Mouse (Mus musculus): ENCODE measurements around the gene Txlnb.
"Not testable (repeated sequence)": the region's sequence is repeated elsewhere in the genome, so short reads cannot be mapped to it uniquely, and the experiment has no call there.

Txlnb gene

DNA sequence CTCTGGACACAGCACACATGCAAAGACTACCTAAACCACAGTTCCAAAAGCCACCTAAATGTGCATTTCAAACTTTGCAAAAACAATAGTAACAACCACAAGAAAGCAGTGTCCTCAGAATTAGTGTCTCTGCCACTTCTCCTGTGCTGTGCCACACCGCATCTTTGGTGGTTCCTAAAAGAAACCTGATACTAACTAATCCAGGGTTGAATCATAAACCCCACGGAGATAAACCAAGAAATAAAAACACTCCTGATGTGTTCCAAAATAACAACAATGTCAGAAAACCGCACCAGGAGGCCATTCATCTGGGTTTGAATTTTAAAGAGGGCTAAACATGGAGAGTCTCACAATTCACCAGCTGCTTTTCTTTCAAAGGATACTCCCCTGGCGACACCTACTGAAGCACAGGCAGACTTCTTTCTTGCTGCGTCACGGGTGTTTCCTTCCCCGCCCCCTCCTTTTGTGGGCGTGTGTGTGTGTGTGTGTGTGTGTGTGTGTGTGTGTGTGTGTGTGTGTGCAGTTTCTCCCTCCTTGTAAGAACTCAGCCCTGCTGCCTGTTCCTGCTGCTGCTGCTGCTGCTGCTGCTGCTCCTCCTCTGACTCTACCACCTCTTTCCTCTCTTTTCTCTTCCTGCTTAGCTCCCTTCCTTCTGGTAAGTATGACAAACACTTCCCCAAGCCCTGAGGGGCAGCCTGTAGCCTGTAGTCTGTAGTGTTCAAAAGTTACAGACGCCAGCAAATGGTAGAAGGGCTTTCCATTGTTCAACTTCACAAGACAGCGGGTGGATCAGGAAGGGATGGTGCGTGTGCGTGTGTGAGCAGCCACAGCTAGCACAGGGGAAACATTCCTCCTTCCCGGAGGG lies at the start of gene Txlnb:
Gene Txlnb (plus strand): TSS at position 460 of the 865 bp plus-strand sequence.
- ATAC-seq (ENCODE audit: low TSS enrichment): peak; percentile 96

DNA sequence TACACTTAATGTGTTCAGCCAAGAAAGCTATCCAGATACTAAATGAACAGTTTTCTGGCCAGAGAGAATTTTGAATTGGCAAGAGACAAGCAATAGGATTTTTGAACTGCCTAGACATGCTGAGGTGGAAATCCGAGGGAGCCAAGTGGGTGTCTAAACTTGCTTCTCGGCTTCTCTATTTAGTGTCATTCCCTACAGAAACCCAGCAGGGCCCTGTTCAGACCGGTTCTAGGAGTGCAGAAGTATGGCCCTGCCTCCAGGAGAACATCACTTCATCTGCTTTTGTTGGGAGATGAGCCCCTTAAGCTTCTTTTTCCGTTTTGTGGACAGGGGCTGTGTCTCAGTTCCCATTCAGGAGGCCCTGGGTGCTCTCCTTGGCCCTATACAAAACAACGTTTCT lies 43.5 kb upstream of the Txlnb start:
- no peak for ATAC-seq (ENCODE audit: low TSS enrichment)

DNA sequence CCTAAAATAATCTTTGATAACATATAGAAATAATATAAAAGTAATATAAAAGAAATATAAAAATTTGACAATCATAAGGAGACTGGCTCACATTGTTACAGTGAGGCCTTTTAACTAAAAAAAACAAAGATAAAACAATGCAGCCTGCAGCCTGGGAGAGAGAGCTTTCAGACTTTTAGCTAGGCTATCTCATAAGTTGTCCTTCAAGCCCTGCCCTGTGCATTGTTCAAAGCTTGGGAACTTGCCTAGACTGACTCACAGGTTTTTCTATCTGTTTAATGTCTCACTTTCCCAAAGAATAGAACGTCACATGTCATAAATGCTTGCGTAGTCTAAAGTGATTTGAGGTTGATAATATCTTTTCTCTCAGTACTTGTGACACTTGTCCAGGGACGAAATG lies 36.3 kb upstream of the Txlnb start:
- no peak for ATAC-seq (ENCODE audit: low TSS enrichment)

DNA sequence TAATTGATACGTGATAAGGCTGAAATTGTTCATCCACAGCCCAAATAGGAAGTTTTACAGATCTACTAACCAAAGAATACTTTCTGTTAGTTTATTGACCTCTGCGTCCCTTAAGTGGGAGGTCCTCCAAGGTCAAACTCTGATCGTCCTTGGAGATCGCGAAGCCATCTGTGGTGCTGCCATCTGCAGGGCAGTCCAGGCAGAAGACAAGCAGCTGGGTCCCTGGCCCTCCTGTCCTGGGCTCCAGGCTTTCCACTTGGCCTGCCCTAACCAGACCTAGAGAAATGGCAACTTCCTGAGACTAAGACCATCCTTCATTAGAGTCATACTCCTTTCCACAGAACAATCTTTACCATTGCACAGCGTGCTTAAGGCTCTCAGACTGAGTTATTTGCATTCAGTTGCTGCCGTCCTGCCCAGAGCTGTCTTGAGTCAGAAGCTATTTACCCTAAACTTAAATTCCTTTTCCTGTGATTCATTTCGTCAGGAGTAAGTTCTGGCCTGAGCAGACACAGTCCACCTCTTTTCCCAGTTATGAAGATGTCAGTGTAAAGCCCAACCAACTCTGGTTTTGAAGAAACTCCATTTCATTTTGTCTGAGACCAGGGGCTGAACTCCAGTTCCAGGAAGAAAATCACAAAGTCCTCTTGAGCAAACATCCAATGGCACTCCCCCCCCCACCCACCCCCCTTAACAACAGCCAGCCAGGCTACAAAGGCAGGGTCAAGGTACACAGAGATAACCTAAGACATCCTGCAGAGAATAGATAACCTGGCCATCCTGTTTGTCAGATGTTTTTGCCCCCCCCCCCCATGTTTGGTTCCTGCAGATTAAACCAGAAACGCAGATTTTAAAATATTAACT lies 35.0 kb upstream of the Txlnb start:
- ATAC-seq (ENCODE audit: low TSS enrichment): no peak

DNA sequence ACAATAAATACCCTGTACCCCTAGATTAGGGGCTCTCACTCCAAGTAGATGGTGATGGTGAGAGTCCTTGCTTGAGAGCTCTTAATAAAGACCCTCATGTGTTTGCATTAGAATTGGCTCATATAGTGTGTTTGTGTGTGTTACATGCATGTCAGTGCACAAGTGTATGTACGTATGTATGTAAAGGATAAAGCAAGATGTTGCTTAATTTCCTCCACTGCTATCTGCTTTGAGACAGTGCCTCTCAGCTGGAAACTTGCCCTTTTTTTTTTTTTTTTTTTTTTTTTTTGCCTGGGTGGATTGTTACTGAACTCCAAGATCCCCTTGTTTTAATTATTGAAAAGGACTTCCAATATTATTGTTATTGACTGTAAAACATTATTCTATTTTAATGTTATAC lies 34.4 kb upstream of the Txlnb start:
- ATAC-seq (ENCODE audit: low TSS enrichment): no peak

DNA sequence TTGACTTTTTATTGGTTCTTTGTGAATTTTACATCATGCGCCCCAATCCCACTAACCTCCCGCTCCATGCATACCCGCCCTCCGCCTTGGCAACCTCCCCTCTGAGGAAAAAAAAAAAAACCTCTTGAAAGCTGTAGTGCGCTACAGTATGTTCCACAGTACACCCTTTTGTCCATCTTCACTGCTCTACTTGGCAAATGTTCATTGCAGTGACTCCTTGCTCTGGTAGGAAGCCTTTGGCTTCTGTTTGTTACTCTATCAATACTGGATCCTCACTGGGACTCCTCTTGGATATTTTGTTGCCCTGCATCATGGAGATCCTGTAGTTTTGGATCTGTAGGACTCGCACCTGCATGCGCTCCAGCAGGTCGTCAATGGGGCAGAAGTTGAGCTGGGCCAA lies 33.1 kb upstream of the Txlnb start:
- ATAC-seq (ENCODE audit: low TSS enrichment): no peak

DNA sequence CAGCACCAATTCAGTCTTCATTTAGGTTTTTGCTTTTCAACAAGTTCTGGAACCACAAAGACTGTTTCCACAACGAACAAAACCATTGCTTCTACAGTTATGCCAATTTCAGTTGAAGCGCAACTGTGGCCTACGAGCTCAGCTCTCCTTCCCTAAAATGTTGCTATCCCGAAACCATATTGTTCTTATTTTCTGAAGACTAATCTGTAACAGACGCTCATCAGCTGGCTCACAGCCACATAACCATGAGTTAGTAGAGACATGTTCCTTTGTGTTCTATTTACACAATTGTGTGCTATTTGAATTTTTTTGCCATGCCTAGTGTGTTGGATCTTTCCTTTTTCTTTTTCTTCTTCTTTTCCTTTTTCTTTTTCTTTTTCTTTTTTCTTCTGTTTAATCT lies 26.2 kb upstream of the Txlnb start:
- no peak for ATAC-seq (ENCODE audit: low TSS enrichment)

DNA sequence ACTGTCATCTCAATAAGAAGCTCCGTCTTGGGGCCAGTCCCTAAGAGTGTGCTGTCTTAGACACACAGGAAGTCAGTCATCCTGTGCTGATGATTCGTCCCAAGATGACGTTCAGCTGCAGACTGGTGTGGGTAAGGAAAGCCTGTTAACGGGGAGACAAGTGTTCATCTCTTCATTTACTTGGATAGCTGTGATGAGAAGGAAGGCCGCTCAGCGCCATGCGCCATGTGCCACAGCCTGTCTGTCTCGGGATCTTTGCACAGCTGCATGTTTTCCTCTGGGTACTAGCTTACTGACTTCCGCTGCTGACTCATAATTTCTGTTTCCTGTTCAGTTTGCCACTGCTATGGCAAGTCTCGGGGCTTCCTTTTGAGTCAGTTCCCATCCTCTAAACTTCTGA lies 23.7 kb upstream of the Txlnb start:
- ATAC-seq (ENCODE audit: low TSS enrichment): no peak

DNA sequence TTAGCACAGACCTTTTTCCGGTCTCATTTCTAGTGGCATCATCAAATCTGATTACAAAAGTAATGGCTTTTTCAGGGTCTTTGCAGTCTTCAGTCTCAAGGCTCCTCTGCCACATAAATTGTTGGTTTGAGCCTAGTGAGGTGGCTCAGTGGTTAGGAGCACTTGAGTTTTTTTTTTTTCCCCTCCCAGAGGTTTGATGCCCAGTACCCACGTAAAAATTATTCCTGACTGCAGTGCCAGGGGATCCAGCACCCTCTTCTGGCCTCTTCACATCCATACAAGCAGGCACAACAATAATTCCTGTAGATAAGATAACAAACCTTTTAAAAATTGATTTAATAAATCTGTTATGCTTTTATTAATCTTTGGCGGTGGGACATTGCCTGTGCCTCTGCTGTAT lies 21.7 kb upstream of the Txlnb start:
- no peak for ATAC-seq (ENCODE audit: low TSS enrichment)

DNA sequence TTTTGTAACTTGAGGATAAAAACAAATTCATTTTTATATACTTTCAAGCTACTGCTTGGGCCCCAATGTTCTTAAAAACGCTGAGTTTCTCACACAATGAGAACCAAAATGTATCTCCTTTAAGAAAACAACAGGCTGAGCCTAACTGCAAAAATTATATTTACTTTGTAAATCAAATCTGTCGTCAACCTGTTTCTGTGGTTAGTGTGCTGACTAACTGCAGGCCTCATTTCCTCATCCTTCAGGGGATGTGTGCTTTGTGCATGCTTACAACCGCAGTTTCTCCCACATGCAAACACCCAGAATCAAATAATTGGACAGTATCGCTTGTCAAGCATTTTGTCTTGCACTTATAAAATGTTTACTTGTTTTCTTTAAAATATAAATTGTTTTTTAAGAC lies 20.9 kb upstream of the Txlnb start:
- ATAC-seq (ENCODE audit: low TSS enrichment): no peak

DNA sequence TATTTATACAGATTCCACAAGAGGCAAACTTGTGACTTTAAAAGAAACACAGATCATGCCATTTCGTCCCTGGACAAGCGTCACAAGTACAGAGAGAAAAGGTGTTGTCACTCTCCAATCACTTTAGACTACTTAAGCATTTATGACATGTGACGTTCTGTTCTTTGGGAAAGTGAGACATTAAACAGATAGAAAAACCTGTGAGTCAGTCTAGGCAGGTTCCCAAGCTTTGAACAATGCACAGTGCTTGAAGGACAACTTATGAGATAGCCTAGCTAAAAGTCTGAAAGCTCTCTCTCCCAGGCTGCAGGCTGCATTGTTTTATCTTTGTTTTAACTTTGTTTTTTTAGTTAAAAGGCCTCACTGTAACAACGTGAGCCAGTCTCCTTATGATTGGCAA lies 19.3 kb upstream of the Txlnb start:
- ATAC-seq (ENCODE audit: low TSS enrichment): not testable (repeated sequence)

DNA sequence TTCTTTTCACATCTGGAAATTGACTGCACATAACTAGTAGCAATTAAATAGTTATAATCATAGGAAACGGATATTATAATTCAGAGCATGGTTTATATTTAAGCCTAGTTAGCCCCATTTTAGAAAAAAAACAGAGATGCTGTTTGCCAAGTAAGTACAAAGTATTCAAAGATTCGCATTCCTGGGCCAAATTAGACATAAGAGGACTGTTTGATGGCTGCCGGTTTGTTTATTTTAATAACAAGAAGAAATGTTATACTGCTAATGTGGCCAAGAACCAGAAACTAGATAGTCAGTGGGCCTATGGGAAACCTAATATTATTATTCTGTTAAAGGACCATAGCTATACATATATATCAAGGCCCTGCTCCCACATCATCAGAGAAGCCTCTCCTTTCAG lies 9.3 kb upstream of the Txlnb start:
- no peak for ATAC-seq (ENCODE audit: low TSS enrichment)

DNA sequence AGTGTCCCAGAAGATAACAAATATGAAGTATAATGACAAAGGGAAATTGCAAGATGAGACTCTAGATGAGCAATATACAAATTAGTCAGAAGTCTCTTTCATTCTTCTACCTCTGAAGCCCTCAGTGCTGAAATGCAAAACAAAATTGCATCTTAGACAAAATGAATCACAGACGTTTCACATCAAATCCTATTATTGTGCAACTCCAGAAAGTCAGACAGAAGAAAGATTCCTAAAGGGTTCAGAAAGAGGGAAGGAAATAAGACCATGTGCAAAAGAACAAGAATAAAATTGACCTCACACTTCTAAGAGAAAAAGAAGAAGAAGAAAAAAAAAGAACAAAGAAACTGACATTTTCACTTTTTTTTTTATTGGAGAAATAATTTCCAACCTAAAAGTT lies 8.1 kb upstream of the Txlnb start:
- ATAC-seq (ENCODE audit: low TSS enrichment): no peak

DNA sequence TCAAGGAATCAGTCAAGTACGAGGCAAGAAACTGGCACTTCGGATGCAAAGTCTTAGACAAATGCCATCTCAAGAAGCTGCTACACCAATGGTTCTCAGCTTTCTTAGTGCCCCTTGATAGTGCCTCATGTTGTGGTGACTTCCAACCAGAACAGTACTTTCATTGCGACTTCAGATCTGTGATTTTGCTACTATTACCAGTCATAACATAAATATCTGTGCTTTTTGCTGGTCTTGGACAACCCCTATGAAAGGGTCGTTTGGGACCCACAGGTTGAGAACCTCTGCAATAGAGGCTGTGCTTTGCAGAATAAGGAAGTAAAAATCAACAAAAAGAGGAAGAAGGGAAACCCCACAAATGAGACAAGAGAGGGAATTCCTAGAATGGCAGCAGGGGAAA lies 7.7 kb upstream of the Txlnb start:
- ATAC-seq (ENCODE audit: low TSS enrichment): no peak

DNA sequence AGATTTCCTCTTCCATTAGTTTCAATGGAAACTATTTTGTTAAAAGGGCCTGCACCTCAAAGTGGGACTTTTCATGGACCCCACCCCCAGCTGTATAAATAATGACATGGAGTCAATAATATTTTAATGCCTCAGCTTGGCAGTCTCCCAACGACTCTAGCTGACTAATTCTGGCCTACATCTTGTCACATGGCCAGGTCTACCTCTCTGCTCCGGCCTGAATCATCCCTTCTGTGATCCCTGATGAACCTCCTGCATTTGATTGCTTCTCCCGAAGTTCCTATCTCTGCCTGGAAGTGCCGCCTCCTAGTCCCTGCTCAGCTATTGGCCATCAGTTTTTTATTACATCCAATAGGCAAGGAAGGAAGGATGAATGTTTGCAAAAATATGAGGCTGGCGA lies 2.1 kb upstream of the Txlnb start:
- no peak for ATAC-seq (ENCODE audit: low TSS enrichment)

DNA sequence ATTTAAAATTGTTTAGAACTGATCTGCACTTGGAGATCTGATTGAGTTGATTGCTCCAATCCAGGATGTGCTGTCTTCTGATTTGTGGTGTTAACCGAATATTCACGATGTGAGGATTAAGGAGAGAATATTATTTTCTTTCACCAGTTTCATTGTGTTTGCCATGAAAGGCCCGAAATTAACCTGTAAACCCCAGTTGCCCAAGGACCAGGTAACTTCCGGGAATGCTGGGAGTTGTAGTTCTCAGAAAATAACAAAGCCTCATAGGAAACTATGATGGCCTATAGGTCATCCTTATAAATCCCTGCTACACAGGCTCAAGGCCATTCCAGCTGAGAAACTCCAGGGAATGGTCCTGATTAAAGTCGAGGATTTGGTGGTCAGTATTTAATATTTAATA lies 1.6 kb upstream of the Txlnb start:
- ATAC-seq (ENCODE audit: low TSS enrichment): no peak

DNA sequence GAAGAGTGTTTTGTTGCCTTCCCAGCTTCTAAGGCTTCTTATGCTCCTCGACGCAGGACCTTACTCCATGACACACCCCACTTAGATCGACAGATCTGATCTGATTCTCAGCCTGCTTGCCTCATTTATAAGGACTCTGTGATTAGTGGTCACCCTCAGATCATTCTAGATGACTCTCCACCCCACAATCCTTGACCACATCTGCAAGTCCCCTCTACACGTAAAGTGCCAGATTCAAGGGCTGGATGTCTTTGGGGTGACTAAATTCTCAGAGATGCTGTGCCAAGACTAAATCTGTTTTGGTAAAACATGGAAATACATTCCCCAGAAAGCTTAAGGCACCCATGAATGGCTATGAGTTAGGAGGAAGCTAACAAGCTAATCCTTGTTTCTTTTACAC lies 799 bp upstream of the Txlnb start:
- no peak for ATAC-seq (ENCODE audit: low TSS enrichment)

DNA sequence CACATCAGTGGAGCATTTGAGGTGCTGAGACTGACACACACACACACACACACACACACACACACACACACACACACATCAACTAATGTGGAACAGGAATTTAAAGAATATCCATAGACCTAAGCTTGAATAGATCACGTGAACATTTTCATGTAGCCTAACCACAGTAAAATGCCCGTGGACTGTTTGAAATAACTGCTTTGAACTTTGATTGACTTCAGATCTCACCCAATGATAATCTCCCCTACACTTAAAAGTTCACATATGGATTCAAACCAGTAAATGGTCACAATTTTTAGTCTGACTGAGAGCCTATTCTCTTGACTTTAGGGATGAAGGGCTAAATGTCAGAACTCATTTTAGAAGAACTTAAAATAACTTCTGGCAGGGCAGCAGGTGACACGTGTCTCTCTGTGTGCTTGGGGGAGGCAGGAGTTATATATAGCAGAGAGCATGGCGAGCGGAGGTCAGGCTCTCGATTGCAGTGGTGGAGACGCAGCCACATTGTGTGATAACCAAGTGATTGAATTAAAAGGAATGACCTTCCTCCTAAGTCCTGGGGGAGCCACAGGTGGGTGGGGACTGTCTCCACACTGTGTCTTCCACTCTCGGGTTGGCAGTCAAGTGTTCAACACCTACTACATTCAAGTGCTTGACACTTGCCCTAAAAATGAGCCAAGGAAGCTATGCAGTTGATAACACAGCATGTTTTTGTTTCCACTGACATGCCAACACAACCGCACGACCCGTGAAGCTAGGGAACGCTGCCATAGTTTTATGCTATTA lies 1.0 kb downstream of the Txlnb start:
- ATAC-seq (ENCODE audit: low TSS enrichment): no peak

DNA sequence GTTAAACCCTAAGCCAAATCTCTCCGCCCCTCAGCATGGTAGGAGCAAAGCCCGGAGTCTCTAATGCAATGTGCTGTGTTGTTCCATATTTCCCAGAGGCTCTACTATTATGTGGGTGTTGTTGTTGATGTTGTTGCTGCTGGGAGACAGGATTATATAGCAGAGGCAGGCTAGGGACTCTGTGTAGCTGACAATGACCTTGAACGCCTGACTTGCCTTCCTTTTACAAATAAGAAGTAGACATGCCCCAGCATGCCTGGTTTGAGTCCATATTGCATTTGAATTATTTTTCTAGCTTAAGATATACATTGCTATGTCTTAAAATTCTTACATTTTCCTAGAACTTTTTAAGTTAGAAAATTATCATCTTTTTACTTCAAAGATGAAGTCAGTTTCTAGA lies 1.7 kb downstream of the Txlnb start:
- ATAC-seq (ENCODE audit: low TSS enrichment): no peak

DNA sequence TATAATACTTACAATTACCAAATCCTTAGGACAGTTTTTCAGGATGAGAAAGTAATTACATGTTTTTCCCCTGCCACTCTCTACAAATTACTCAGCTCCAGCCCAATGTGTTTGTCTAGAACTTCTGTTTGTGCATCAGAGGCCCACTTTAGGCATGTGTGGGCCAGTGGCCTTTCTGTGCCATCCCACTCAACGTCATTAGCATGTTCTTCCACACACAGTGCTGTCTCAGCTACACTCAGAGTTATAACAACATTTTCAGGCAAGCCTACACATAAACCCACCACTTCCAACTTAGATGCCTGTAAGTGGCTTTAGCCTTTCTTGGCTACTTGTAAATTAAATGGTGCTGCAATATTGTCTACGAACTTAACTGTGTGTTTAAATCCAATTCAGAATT lies 5.8 kb downstream of the Txlnb start:
- ATAC-seq (ENCODE audit: low TSS enrichment): peak; percentile 97

DNA sequence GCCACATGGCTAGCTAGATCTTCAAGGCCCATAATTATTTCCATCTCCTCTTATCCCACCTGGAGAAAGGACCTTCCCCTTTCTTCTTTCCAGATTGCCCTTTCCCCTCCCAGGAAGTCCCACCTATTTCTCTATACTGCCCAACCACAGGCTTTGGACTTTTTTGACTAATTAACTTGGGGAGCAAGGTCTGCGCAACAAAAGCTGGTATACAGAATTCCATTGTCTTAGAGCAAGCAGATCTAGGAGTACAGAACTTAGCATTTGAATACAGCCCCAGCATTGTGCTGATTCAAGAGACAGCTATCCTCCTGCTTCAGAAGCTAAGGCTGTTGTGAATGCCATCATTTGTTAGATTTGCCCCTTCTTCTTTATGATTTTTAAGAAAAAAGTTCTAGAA lies 12.5 kb downstream of the Txlnb start:
- ATAC-seq (ENCODE audit: low TSS enrichment): no peak

DNA sequence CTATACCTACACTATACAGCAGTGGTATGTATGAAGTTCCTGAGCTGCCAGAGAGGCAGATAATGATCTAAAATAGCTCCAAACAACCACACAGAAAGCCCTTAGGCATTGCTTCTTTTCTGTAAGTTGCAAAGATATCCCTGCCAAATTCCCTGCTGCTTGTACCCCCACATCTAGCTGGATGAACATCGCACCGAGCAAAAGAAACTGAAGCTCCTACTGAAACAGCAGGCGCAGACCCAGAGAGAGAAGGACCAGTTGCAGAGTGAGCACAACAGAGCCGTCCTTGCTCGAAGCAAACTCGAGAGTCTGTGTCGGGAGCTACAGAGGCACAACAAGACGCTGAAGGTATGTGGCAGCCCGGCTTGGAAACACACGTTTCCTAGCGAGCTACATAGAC lies 19.0 kb downstream of the Txlnb start:
- peak; percentile 98 for ATAC-seq (ENCODE audit: low TSS enrichment)

Data from frontal cortex, adult (tissue).